Mouse (Mus musculus) embryonic stem cell, embryonic (primary cell): ENCODE results near the gene Orm3.

Experiments used
- CTCF ChIA-PET, 4 experiments: fragments of 300-600 bp in 2 of 4; fragments of 350-600 bp in 2 of 4; sonication (Branson Sonifier 250); formaldehyde crosslinking; loops; one replicate each; lab custom pipeline; 2022; ENCODE audit warnings: inconsistent platforms in 2 of 4; lab: Charles Lee
- POLR2A ChIA-PET, 4 experiments: fragments of 300-600 bp in 2 of 4; fragments of 350-600 bp in 2 of 4; sonication (Branson Sonifier 250); formaldehyde crosslinking; loops; one replicate each; lab custom pipeline; 2022; ENCODE audit warnings: antibody characterized with exemption in 4 of 4, inconsistent platforms in 1 of 4; lab: Charles Lee

The Orm3 gene

GRCm38 (mm10) chr4:63408649-63409048, 52.7 kb downstream of the Orm3 start:
- ChIA-PET CTCF (interaction anchor here in 3 of 4 experiments (0.6 to 3.9 kb wide), 15 partner anchors 9 to 227 kb away, joined by 3 to 19 read pairs (median 4); partner anchors contain the start of gene Orm3 (in 1 of the 3)), POLR2A (interaction anchor here in 3 of 4 experiments (0.6 to 5.0 kb wide), 10 partner anchors 14 to 972 kb away, joined by 3 to 19 read pairs (median 3); partner anchors contain the start of gene Atp6v1g1 (in 2 of the 3))
